Mouse (Mus musculus) lung, adult 18-20 months (tissue): ENCODE data around the gene Sphkap.

ENCODE experiments used
- DNase-seq, 2 experiments: peaks; one replicate each; pipeline ENCODE4 v3.0.0; 2022; ENCODE audit warnings: mixed read lengths in 2 of 2

The Sphkap gene

DNA sequence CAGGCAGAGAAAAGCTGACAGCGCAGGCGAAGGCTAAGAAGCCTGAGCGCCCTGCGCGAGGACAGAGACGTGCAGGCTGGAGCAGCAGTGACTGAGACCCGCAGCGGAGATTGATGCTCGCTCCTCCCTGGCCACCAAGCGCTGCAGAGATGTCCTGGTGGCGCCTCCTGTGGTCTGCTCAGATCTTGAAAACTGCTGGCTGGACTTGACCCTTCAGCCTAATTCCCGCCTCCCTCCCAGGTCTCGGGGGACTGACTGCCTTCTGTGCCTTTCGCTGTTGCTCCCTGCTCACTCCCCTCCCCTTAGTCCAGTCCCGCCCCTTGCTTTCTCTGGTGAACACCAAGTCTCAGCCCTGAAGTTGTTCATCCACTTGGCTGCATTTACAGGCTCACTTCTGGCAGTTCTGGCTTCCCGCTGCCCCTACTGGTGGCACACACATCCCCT is at the start of gene Sphkap:
Sphkap (minus strand) TSS at position 180 of the 444 bp plus-strand sequence.
- no peak for DNase-seq

- no peak for DNase-seq
Observed at GRCm38 (mm10) chr1:83451291-83451690, 43.3 kb upstream of the Sphkap start.

DNA sequence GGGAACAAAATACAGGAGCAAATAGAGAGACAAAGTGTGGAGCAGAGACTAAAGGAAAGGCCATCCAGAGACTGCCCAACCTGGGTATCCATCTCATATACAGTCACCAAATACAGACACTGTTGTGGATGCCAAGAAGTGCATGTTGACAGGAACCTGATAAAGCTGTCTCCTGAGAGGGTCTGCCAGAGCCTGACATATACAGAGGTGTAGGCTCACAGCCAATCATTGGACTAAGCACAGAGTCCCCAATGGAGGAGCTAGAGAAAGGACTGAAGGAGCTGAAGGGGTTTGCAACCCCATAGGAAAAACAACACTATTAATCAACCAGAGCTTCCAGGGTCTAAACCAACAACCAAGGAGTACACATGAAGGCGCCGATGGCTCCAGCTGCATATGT is 32.4 kb upstream of the Sphkap start:
- no peak for DNase-seq

DNA sequence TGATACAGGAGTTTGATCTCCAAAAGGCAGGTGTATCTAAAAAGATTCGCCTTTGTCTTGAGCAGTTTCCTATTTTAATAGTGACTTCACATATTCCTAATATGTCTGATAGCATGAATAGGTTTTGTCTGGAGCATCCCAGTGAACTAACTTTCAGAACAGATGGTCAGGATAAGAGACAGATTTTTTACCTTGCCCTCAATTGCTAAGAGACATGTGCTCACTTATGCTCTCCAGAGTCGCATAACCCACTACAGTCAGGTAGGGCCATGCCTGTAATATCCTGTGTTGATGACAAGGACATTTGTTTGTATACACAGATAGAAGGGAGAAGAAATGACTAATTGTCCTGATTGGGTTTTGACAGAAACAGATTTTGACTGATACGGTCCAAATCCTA is 25.9 kb upstream of the Sphkap start:
- DNase-seq = no peak

GRCm38 (mm10) chr1:83429866-83430265 is 21.9 kb upstream of the Sphkap start:
- DNase-seq = no peak

- DNase-seq = no peak
Observed at GRCm38 (mm10) chr1:83407616-83408015, 384 bp downstream of the Sphkap start.

GRCm38 (mm10) chr1:83406882-83407549 is 984 bp downstream of the Sphkap start:
- no peak for DNase-seq

DNA sequence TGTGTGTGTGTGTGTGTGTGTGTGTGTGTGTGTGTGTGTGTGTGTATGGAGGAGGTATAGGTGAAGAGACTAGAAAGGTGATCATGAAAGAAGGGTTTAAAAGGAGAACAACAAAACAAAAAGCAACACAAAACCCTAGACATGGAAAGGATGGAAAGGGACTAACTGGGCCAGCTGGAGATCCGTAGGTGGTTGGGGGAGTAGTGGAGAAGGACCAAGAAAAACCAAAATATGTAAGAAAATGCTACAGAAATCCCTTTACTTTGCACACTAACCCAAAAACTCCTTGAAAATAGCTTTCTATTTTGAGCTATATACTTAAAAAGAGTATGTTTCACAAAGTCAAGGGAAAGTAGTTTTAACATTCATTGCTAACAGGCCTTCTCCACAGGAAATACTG is 6.9 kb downstream of the Sphkap start:
- DNase-seq = no peak

- no peak for DNase-seq
Observed at GRCm38 (mm10) chr1:83396284-83396683, 11.7 kb downstream of the Sphkap start.

DNA sequence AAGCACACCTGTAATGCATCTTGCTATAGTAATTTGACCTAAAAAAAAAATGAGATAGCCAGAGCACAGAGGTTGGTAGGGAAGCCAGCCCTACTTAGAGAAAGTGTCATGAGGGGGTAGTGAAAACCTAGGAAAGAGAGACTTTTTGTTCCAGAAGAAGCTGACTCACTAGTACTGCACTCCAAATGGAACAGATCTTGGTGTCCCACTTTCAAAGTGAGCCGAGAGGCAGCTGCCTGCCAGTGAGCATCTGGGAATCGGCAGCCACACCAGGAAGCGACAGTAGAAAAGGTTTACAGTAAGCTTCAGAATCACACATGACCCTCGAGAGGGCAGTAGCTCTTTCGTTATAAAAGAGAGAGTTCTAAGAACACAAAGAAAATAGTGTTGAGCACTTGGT is 12.4 kb downstream of the Sphkap start:
- DNase-seq = no peak

DNA sequence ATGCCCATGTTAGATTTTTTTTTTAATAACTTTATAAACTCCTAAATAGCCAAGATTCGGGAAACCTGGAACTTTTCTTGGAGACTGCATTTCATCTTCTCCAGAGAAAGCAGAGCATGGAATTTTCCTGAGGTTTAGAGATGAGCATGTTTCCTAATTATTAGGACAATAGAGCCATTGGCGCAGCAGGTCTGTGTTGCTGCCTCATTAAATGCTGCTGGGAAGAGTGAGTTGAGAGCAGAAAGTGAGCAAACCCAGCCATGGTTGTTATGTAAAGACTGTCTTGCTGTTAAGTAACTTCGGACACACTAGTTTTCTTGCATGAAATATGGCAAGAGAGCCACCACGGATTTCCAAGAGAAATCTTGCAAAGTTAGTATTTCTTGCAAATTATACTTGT is 18.6 kb downstream of the Sphkap start:
- no peak for DNase-seq

- no peak for DNase-seq
Observed at GRCm38 (mm10) chr1:83377404-83377803, 30.6 kb downstream of the Sphkap start.

DNA sequence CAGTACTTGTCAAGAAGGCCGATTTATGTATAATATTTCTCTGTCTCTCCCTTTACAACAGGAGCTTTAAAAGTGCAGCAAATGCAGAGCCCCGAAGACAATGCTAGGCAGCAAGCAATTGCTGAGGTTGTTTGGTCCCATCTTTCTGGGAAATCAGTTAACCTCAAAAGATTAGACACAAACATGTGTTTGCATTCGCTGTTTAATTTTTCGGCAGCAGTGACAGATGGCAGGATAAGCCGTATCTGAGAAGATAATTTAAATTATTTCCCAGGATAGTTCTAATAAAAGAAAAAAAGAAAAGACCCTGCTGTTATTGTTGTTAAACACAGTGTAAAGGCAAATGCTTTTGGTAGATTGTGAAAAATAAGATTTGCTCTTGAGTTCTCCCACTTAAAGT is 41.5 kb downstream of the Sphkap start:
- no peak for DNase-seq

DNA sequence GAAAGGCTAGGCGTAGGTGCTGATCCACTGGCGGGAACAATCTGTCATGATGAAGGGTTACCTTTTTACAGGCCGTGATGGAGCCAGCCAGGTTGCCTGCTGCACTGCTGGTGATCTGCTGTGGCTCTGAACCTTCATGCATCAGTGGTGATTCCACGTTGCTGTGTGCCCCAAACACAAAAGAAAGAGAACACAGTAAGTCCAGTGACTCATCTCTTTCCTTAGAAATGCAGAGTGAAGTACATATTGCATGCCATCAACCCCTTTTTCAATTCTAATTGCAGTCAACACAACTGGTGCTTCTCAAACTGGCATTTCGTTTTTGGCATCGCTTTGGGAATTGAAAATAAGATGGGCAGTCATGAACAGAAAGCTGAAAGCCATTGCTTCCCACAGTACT is 45.8 kb downstream of the Sphkap start:
- DNase-seq = no peak

- peak; percentile 7 to 8 for DNase-seq
Observed at GRCm38 (mm10) chr1:83346453-83346852, 61.5 kb downstream of the Sphkap start.

GRCm38 (mm10) chr1:83345572-83345971 is 62.4 kb downstream of the Sphkap start:
- peak; percentile 2 to 11 for DNase-seq

GRCm38 (mm10) chr1:83345069-83345468 is 62.9 kb downstream of the Sphkap start:
- DNase-seq = no peak

GRCm38 (mm10) chr1:83342726-83343250 is 65.2 kb downstream of the Sphkap start:
- no peak for DNase-seq

DNA sequence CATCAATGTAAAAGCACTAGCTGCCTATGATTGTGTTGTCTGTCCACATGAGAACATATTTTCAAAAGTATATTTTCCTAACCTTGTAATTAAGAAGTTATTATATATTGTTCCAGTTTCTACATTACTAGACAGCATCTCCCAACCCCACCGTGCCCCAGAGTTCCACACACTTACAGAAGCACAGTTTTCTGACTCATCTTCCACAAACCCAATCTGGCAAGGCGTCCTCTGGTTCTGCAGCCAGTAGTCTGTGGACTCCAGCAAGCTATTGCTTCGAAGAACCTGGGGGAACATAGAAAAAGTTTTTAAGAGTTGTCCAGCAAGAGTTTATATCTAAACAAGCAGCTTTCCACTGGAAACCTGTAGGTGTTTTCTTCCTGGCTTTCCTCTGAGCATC is 68.6 kb downstream of the Sphkap start:
- DNase-seq = no peak

GRCm38 (mm10) chr1:83316917-83317316 is 91.1 kb downstream of the Sphkap start:
- no peak for DNase-seq

DNA sequence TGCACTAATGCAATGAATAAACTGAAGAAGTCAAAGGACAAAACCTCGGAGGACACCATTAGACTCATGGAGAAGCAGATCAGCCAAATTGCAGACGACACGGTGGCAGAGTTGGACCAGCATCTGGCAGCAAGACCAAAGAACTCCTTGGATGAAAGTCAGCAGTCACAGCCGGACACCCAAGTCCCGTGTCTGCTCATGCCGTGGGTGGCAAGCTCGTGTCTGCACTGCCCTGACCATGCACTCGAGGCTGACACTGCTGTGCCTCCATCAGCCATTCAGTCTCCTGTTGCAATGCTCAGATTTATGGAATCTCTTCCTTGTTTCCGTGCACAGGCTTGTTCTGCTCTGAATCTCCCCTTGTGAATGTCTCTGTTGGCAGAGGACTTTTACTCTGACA is 92.9 kb downstream of the Sphkap start:
- DNase-seq = no peak

- no peak for DNase-seq
Observed at GRCm38 (mm10) chr1:83311607-83312295, 96.2 kb downstream of the Sphkap start.

GRCm38 (mm10) chr1:83297137-83298076 is 110.6 kb downstream of the Sphkap start:
- no peak for DNase-seq
